Mouse (Mus musculus): ENCODE data around the gene Armh1. TPM values are rescaled to one million over a fixed set of nuclear protein-coding genes. Genes with fewer than 3 reads are reported as not detected.
"Not testable (repeated sequence)": the region's sequence is repeated elsewhere in the genome, so short reads cannot be mapped to it uniquely, and the experiment has no call there.

Gene Armh1
- total RNA-seq, 2 experiments from 2014 or later = not detected

GRCm38 (mm10) chr4:117225250-117225649 lies 26.7 kb downstream of the Armh1 start:
- intact Hi-C loops (cut with DNase I) = no loop called here
- DNase-seq = no peak

GRCm38 (mm10) chr4:117224122-117224521 lies 27.8 kb downstream of the Armh1 start:
- intact Hi-C loops (cut with DNase I) = no loop called here

DNA sequence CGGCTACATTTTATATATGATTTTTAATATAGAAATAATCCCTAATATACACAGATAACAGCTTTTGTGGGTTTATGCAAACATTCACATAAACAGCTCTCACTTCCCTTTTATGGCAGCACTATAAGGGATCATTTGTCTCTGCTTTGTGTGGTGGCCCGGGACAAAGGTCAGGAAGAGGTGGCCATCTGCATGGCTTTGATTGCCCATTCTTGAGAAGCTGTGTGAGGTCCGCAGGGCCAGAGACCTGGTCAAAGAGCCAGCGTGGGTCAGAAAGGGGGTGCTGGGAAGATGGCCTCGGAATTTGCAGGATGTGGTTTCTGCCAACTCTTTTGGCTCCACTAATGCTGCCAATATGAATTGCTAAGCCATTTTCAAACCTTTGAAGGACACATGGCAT lies 28.9 kb downstream of the Armh1 start:
- intact Hi-C loops (cut with DNase I) = no loop called here
- DNase-seq = no peak

More at GRCm38 (mm10) chr4:117224122-117224521, 27.8 kb downstream of the Armh1 start:
- DNase-seq = no peak

GRCm38 (mm10) chr4:117221836-117222235 lies 30.1 kb downstream of the Armh1 start:
- peak in 1 of 2 experiments; percentile 22 for DNase-seq
- intact Hi-C loops (cut with DNase I) = no loop called here

GRCm38 (mm10) chr4:117220741-117221515 lies 31.0 kb downstream of the Armh1 start:
- intact Hi-C loops (cut with DNase I) = no loop called here
- DNase-seq = no peak

- peak; percentile 58 to 61 for DNase-seq
- intact Hi-C loops (cut with DNase I) = loop anchor here (2.0 to 5.0 kb wide), 2 partner anchors 61 to 216 kb away; partner anchors contain the start of gene Rps8
These were observed 33.3 kb downstream of the Armh1 start for GRCm38 (mm10) chr4:117218517-117219219.

- DNase-seq = no peak
- intact Hi-C loops (cut with DNase I) = loop anchor here (5.0 kb wide), 1 partner anchor 60 kb away; the partner anchor contains the start of gene Rps8
These were observed 34.9 kb downstream of the Armh1 start for GRCm38 (mm10) chr4:117217029-117217428.

GRCm38 (mm10) chr4:117214250-117214649 lies 37.7 kb downstream of the Armh1 start:
- intact Hi-C loops (cut with DNase I) = no loop called here
- no peak for DNase-seq

DNA sequence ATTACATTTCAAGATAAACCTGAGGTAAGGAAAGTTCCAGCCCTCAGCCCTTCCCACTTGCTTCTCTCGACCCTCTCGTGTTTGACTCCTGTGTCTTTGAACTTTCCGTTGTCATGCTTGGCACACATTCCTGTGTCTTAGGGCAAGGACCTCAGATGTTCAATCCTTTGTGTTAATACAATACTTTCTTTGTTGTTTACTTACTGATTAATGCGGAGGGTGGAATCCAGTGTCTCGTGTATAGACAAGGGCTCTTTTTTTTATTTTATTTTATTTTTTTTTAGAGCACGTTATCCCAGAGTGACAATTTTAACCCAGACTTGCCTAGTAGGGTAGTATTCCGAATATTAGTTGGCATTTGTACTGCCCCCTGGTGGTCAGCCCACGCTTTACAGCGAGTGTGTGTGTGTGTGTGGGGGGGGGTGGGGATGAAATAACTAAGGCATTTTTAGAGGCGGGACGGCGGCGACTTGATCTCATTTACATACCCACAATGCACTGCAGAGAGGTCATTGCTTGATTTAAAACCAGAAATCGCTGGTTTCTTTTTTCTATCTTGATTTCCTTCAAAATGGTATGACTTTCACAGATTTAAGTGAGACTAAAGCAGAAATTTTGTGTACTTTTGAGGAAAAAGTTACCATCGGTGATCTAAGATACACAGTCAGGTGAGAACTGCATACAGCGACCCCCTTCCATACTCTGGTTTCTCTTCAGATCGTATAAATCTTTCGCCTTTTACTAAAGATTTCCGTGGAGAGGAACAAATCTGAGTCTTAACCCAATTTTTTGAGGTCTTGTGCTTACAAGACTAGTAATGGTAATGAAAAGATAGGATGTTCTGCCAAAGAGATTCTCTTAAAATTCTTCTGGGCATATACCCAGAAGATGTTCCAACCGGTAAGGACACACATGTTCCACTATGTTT lies 41.5 kb downstream of the Armh1 start:
- intact Hi-C loops (cut with DNase I) = no loop called here
- peak; percentile 75 to 84 for DNase-seq

DNA sequence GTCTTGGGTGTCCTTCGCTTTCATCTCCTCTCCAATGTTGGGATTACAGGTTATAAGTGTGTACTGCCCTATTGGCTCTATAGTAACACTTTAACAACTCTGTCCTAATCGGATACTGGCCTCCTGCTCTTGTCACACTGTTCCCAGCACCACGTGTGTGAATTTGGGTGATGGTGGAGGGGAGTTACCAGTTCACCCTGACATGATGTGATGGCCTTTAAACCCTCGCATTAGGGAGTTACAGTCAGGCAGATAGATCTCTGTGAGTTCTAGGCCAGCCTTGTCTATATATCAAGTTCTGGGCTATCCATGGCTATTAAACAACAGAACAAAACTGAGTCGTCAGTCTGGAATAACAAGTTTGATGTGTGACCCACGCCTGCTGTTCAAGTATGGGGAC lies 42.3 kb downstream of the Armh1 start:
- intact Hi-C loops (cut with DNase I) = no loop called here
- DNase-seq = no peak

GRCm38 (mm10) chr4:117202992-117203354 lies 49.0 kb downstream of the Armh1 start:
- no peak for DNase-seq
- intact Hi-C loops (cut with DNase I) = no loop called here

GRCm38 (mm10) chr4:117202046-117202991 lies 49.6 kb downstream of the Armh1 start:
- intact Hi-C loops (cut with DNase I) = no loop called here
- peak; percentile 45 to 47 for DNase-seq

- intact Hi-C loops (cut with DNase I) = no loop called here
- DNase-seq = no peak
These were observed 60.1 kb downstream of the Armh1 start for GRCm38 (mm10) chr4:117191804-117192203.

GRCm38 (mm10) chr4:117190660-117191059 lies 61.3 kb downstream of the Armh1 start:
- no peak for DNase-seq
- intact Hi-C loops (cut with DNase I) = no loop called here

GRCm38 (mm10) chr4:117189856-117190543 lies 61.9 kb downstream of the Armh1 start:
- intact Hi-C loops (cut with DNase I) = no loop called here
- DNase-seq = peak; percentile 20 to 50

DNA sequence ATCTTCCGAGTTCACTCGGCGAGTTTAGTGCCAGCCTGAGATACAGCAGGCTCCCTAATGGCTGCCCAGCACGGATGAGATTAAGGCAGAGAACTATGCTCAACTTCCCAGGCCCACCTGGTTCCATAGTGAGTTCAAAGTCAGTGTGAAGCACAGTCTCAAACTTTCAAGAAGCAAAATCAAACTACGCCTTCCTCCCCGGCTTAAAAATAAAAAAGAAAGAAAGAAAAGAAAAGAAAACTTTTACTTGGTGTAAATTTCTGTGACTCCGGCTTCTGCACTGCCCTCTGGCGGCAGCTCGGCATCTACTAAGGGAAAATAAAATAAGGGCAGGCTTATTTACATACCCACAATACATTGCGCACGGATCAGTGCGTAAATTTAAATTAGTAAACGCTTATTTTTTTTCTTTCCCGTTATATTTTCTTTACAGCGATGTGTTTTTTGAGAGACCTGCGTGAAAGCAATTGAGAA lies 62.5 kb downstream of the Armh1 start:
- intact Hi-C loops (cut with DNase I) = no loop called here

GRCm38 (mm10) chr4:117188969-117189368 lies 63.0 kb downstream of the Armh1 start:
- DNase-seq = no peak
- intact Hi-C loops (cut with DNase I) = no loop called here

More for the DNA sequence above, 62.5 kb downstream of the Armh1 start:
- DNase-seq = peak; percentile 87 to 90

DNA sequence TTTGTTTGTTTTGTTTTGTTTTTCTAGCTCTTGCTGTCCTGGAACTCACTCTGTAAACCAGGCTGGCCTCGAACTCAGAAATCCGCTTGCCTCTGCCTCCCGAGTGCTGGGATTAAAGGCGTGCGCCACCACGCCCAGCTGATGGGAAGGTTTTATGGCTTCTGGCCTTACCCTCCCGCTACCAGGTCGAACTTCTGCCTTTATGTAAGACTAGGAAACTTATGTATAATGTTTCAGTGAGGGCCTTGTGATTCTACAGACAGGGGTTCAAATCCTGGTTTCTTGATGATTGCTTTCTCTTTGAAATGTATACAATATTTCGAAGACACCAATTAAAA lies 69.2 kb downstream of the Armh1 start:
- not testable (repeated sequence) for DNase-seq
- intact Hi-C loops (cut with DNase I) = loop anchor here (2.0 kb wide), 1 partner anchor 26 kb away; the partner anchor contains the start of gene Rps8
